Mouse (Mus musculus) spleen, adult 2 months (tissue): ENCODE results near the gene Sf1.

Source experiments
- CTCF ChIP-seq: fragments of 200-500 bp; IDR thresholded peaks from 2 replicates; pipeline ENCODE4 v1.5.1; 2011; ENCODE audit warnings: mild to moderate bottlenecking, inconsistent platforms; ENCODE audit not compliant: insufficient read depth, insufficient read length, insufficient replicate concordance; ENCODE audit errors: extremely low read depth
- POLR2A ChIP-seq: fragments of 200-500 bp; IDR thresholded peaks from 2 replicates; pipeline ENCODE4 v1.6.1; 2011; ENCODE audit warnings: low read depth, low read length, inconsistent platforms

- TF ChIP-seq POLR2A (no peak), CTCF (no peak)
Measured at GRCm38 (mm10) chr19:6313796-6314195, 49.7 kb upstream of the Sf1 start.
